Mouse (Mus musculus) forebrain, embryonic 15.5 days (tissue): ENCODE data around the gene Ppm1j. TPM values are rescaled to one million over a fixed set of nuclear protein-coding genes. Genes with fewer than 3 reads are reported as not detected.
"Not testable (repeated sequence)": the region's sequence is repeated elsewhere in the genome, so short reads cannot be mapped to it uniquely, and the experiment has no call there.

Experiments used
- ATAC-seq: fragments of 200-750 bp; cut with Nextera tagmentation; replicated peaks from 2 replicates; pipeline ENCODE4 v1.8.0; 2017; ENCODE audit warnings: mild to moderate bottlenecking, moderate TSS enrichment, moderate library complexity
- H3K27ac ChIP-seq: fragments of 300-500 bp; sonication (generic); replicated peaks from 2 replicates; pipeline ENCODE4 v1.5.1; 2015; ENCODE audit warnings: mild to moderate bottlenecking, inconsistent platforms
- H3K27me3 ChIP-seq: fragments of 300-500 bp; sonication (generic); 2 replicates; pipeline ENCODE4 v1.6.1; 2015; ENCODE audit warnings: inconsistent platforms
- H3K36me3 ChIP-seq: fragments of 300-500 bp; sonication (generic); 2 replicates; pipeline ENCODE4 v1.6.1; 2015; ENCODE audit warnings: mild to moderate bottlenecking, inconsistent platforms
- H3K4me1 ChIP-seq: fragments of 300-500 bp; sonication (generic); 2 replicates; pipeline ENCODE4 v1.6.1; 2015; ENCODE audit warnings: inconsistent platforms
- H3K4me2 ChIP-seq: fragments of 300-500 bp; sonication (generic); replicated peaks from 2 replicates; pipeline ENCODE4 v1.6.1; 2015; ENCODE audit warnings: mild to moderate bottlenecking, inconsistent platforms
- H3K4me3 ChIP-seq: fragments of 300-500 bp; sonication (generic); 2 replicates; pipeline ENCODE4 v1.5.1; 2015; ENCODE audit warnings: mild to moderate bottlenecking, inconsistent platforms
- H3K9ac ChIP-seq: fragments of 300-500 bp; sonication (generic); replicated peaks from 2 replicates; pipeline ENCODE4 v1.6.1; 2015; ENCODE audit warnings: mild to moderate bottlenecking, inconsistent platforms
- H3K9me3 ChIP-seq: fragments of 300-500 bp; sonication (generic); 2 replicates; pipeline ENCODE4 v1.6.1; 2016; ENCODE audit warnings: inconsistent platforms
- WGBS: fragments of 180-500 bp; shearing (Covaris S2); methylation state at CpG from one replicate; pipeline ENCODE4 v1.1.7; 2015; ENCODE audit warnings: mixed read lengths; 5-methylcytosine and 5-hydroxymethylcytosine counted together
- polyA plus RNA-seq: library from polyadenylated mRNA; unstranded; fragments of >200 nt; fragmentation: Nextera tagmentation; extraction: Ambion mirVana; gene quantifications from 2 replicates; pipeline ENCODE4 v1.2.1, GENCODE M21; 2015

The Ppm1j gene
- polyA plus RNA-seq, 1 experiment from 2014 or later = 2.7 TPM

DNA sequence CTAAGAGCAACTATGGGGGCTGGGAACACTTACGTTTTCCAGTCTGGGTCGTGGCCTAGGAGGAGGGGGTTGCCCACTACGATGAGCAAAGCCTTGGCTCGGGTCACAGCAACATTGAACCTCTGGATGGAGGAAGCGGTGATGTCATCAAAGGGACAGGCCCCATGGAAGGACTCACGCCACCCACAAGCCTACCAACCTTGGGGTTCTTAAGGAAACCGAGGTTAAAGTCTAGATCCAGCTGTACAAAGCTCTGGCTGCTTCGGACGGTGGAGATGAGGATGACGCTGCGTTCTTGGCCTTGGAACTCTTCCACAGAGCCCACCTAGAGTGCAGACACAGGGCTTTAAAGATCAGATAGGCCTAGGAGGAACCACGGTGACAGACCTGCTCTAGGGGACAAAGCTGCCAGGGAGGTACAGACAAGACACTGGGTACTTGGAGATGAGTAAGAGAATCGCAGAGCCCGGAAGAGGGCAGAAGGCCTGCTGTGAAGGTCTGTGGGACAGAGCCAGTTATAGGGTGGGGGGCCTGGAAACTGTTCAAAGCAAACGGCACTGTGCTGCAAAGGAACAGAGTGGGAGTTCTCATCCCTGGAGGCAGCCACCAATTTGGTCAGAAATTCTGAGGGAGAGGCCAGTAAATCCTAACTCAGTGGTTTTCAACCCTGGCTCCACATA is 14.9 kb downstream of the Ppm1j start:
- Histone ChIP-seq H3K4me3 (no peak overlapping the region), H3K4me2 (no peak overlapping the region), H3K9ac (no peak overlapping the region), H3K9me3 (no peaks in the 10 kb centered on the region), H3K27ac (no peak overlapping the region), H3K27me3 (no peaks in the 10 kb centered on the region), H3K36me3 (peaks cover 8% of the 10 kb centered on the region), H3K4me1 (peaks cover 19% of the 10 kb centered on the region; the same call in 1 of the 2 replicates)
- 68% methylated on average over 15 of the region's 15 CpGs for WGBS
- no peak for ATAC-seq

DNA sequence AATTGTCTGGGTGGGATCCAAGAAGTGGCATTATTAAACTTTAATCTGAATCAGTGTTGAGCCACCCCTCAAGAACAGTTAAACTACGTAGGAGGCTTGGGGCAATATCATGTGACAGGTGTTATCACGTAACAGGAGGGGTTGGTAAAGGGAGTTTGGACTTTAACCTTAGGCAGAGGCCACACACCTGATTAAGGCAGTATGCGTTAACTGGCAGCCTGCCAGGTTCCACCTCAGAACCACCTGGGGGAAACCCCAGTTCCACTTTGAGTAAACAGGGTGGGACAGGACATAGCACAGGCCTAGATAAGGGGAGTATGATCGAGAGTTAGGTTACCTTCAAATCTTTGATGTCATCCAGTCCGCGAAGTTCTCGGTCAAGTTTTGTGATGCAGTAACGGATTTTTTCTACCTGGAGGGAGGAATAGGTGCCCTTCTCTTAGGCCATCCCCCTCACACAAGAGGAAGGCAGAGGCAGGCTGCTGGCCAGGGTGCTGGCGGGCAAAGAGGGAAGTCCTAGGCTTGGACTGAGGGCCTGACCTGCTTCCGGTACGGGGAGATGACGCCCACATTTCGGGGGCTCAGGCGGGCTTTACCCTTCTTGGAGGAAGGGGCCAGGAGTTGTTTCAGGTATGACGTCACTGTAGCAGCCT is 15.7 kb downstream of the Ppm1j start:
- 85% methylated on average over 15 of the region's 15 CpGs for whole genome bisulfite sequencing
- Histone ChIP-seq H3K27ac (no peak overlapping the region), H3K4me3 (no peak overlapping the region), H3K4me2 (no peak overlapping the region), H3K4me1 (peaks cover 15% of the 10 kb centered on the region; the same call in 1 of the 2 replicates), H3K36me3 (peaks cover 8% of the 10 kb centered on the region), H3K9me3 (no peaks in the 10 kb centered on the region), H3K27me3 (no peaks in the 10 kb centered on the region), H3K9ac (no peak overlapping the region)
- no peak for ATAC-seq

DNA sequence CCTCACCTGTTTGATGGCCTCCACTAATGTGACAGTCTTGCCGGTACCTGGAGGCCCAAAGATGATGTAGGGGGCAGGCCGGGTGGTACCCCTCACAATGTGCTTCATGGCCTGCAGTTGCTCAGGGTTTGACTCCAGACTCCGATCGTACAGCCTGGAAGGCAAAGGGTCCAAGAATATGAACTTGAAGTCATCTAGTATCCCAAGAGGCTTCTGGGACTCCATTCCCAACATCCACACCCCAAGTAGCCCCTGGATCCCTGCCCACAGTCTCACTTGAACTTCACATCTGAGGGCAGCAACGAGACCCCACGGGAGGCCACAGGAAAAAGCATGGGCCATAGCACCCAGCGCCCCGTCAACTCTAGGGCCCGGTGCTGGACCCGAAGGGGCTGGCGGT is 19.8 kb downstream of the Ppm1j start:
- H3K27ac ChIP-seq = no peak overlapping the region
- peaks cover 8% of the 10 kb centered on the region for H3K36me3 ChIP-seq
- H3K4me2 ChIP-seq = no peak overlapping the region
- 94% methylated on average over 11 of the region's 11 CpGs for WGBS
- H3K9me3 ChIP-seq = no peaks in the 10 kb centered on the region
- peaks cover 4% of the 10 kb centered on the region; the same call in 1 of the 2 replicates for H3K4me1 ChIP-seq
- no peak for ATAC-seq
- no peaks in the 10 kb centered on the region for H3K27me3 ChIP-seq
- H3K4me3 ChIP-seq = no peak overlapping the region
- H3K9ac ChIP-seq = no peak overlapping the region

DNA sequence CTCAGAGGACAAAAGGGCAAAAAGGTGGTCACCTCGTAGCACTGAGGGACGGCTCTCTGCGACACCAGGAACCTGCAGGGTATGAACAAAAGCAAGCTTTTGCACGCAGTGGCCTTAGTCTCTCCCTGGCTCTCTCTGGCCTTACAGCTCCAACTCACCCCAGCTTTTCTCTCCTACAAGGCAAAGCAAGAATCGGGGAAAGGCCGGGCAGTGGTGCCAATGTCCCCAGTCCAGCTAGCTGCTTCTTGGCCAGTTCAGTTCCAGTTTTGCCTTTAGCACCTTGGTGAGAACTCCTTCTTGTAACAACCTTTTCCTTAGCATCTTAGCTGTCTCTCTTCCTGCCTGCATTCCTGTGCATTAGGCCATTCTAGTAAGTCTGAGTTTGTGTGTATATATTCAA is 20.6 kb downstream of the Ppm1j start:
- H3K4me1 ChIP-seq = no peaks in the 10 kb centered on the region
- H3K36me3 ChIP-seq = peaks cover 8% of the 10 kb centered on the region
- H3K9me3 ChIP-seq = no peaks in the 10 kb centered on the region
- ATAC-seq = no peak
- H3K4me2 ChIP-seq = no peak overlapping the region
- H3K27ac ChIP-seq = no peak overlapping the region
- no peaks in the 10 kb centered on the region for H3K27me3 ChIP-seq
- no peak overlapping the region for H3K4me3 ChIP-seq
- 92% methylated on average over 6 of the region's 6 CpGs for WGBS
- no peak overlapping the region for H3K9ac ChIP-seq

DNA sequence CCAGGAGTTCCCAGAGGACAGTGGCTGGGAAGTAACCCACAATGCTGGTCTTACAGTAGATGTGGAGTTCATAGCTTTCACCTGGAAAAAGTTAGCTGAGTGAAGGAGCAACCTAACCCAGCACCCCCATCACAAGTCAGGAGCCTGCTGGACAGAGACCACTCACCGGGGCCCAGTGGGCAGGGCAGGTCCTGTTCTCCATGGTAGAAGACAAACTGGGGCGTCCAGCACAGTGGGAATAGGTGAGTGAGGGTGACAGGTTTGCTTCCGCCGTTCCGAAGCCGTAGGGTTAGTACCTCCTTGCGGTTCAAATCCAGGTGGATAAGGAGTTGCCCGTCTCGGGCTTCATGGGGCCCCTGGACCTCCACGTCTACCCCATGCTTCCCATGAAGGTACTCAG is 23.5 kb downstream of the Ppm1j start:
- no peak for ATAC-seq
- no peaks in the 10 kb centered on the region for H3K27me3 ChIP-seq

DNA sequence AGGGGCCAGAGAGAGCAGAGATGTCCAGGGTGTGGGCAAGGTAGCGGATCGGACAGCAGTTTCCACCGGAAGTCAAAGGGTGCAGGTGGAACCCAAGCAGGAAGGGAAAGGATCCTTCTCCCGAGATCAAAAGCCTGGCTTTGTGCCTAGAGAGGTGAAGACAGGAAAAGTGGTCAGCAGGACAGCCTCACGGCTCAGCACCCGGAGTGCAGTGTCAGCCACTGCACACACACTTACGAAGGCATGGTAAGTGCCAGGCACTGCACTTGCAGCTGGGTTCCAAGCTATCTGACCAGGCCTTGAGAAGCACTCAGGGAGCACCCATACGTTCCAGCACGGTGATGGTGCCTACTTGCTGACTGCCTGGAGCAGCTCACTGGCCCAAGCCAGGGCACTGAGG is 24.7 kb downstream of the Ppm1j start:
- Histone ChIP-seq H3K4me2 (no peak overlapping the region), H3K4me3 (no peak overlapping the region), H3K9me3 (no peaks in the 10 kb centered on the region), H3K36me3 (peaks cover 1% of the 10 kb centered on the region; the same call in 1 of the 2 replicates), H3K4me1 (no peaks in the 10 kb centered on the region), H3K9ac (no peak overlapping the region), H3K27ac (no peak overlapping the region), H3K27me3 (no peaks in the 10 kb centered on the region)
- WGBS = 86% methylated on average over 9 of the region's 9 CpGs
- ATAC-seq = no peak

More for the DNA sequence above, 23.5 kb downstream of the Ppm1j start:
- Histone ChIP-seq H3K4me2 (no peak overlapping the region), H3K9me3 (no peaks in the 10 kb centered on the region), H3K9ac (no peak overlapping the region), H3K36me3 (peaks cover 3% of the 10 kb centered on the region; the same call in 1 of the 2 replicates), H3K27ac (no peak overlapping the region), H3K4me1 (no peaks in the 10 kb centered on the region), H3K4me3 (no peak overlapping the region)
- WGBS = 93% methylated on average over 10 of the region's 10 CpGs

DNA sequence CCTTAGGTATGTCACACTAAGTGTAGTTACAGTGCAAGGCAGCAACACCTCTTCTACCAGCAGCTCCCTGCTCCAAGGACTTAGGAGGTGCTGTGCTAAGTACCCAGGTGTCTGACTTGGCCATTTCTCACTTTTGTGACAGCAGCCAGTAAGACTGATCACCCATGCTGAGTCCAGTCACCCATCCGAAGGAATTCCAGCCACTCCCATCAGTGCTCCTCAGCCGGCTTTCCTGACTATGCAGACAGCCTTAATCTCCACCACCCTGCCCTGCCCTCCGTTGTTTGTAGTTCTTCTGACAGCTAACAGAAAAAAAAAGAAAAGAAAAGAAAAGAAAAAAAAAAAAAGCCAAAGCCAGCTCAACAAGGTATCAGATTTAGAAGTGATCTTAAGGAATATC is 30.9 kb downstream of the Ppm1j start:
- H3K4me2 ChIP-seq = no peak overlapping the region
- no peak overlapping the region for H3K9ac ChIP-seq
- no peaks in the 10 kb centered on the region for H3K9me3 ChIP-seq
- H3K4me3 ChIP-seq = no peak overlapping the region
- no peak for ATAC-seq
- peaks cover 1% of the 10 kb centered on the region for H3K4me1 ChIP-seq
- H3K27ac ChIP-seq = no peak overlapping the region
- WGBS = 24% methylated on average over 3 of the region's 3 CpGs
- no peaks in the 10 kb centered on the region for H3K36me3 ChIP-seq
- no peaks in the 10 kb centered on the region for H3K27me3 ChIP-seq

DNA sequence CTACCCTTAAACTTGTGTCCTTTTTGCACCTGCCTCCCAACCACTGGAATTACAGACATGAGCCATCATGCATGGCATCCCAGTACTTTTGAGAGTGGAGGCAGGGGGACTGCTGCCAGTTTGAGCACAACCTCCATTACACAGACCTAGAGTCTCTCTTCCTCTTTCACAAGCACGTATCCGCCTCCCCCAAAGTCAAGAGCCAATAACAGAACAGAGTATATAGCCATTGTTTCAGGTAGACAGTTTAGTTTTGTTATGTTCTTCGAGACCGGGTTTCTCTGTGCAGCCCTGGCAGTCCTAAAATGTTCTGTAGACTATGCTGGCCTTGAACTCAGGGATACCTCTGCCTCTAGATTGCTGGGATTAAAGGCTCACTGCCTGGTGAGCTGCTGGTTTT is 31.4 kb downstream of the Ppm1j start:
- Histone ChIP-seq H3K4me3 (no peak overlapping the region), H3K27me3 (no peaks in the 10 kb centered on the region), H3K36me3 (no peaks in the 10 kb centered on the region), H3K27ac (no peak overlapping the region), H3K9ac (no peak overlapping the region), H3K4me2 (no peak overlapping the region), H3K4me1 (peaks cover 6% of the 10 kb centered on the region), H3K9me3 (no peaks in the 10 kb centered on the region)
- WGBS = 83% methylated on average over 4 of the region's 4 CpGs
- ATAC-seq = no peak

DNA sequence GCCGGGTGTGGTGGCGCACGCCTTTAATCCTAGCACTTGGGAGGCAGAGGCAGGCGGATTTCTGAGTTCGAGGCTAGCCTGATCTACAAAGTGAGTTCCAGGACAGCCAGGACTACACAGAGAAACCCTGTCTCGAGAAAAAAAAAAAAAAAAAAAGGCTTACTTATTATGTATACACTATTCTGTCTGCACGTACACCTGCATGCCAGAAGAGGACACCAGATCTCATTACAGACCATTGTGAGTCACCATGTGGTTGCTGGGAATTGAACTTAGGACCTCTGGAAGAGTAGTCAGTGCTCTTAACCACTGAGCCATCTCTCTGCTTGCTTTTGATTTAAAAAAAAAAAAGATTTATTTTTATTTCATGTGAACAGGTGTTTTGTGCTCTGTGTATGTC is 32.4 kb downstream of the Ppm1j start:
- not testable (repeated sequence) for H3K9ac ChIP-seq, ATAC-seq, H3K4me1 ChIP-seq, H3K36me3 ChIP-seq, H3K4me2 ChIP-seq, H3K27me3 ChIP-seq, H3K27ac ChIP-seq, H3K4me3 ChIP-seq, H3K9me3 ChIP-seq
- 94% methylated on average over 7 of the region's 7 CpGs for WGBS

DNA sequence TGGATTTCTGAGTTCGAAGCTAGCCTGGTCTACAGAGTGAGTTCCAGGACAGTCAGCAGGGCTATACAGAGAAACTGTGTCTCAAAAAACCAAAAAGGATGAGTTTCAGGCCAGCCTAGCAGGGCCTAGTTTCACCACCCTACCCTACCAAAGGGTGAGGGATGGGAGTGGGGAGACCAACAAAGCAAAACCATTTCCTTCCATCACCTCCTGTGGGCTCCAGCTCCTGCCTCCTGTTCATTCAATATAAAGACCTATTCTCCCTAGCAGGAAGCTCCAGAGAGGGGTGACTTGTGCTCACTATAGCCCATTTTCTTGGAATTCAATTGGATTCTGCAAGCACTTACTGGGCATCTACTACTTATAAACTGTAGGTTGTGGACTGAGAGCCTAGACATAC is 33.9 kb downstream of the Ppm1j start:
- Histone ChIP-seq H3K27ac (no peak overlapping the region), H3K27me3 (no peaks in the 10 kb centered on the region), H3K4me2 (no peak overlapping the region), H3K9me3 (no peaks in the 10 kb centered on the region), H3K36me3 (no peaks in the 10 kb centered on the region), H3K9ac (no peak overlapping the region), H3K4me3 (no peak overlapping the region), H3K4me1 (peaks cover 16% of the 10 kb centered on the region)
- WGBS = 100% methylated on average over 1 of the region's 1 CpGs
- no peak for ATAC-seq

DNA sequence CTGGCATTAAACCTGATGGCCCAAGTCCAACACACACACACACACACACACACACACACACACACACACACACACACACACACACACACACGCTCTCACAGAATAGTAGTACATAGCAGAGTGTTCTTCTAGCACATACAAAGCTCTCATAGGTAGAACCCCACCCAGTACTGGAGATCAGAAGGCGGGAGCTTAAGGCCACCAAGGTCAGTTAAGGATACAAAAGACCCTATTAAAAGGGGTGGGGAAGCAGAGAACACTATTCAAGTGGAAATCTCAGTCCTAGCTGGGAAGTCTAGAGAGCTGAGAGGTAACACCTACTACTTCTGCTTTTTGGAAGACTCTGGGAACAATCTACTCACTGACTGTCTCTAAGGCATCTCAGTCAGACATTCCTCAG is 34.5 kb downstream of the Ppm1j start:
- Histone ChIP-seq H3K27ac (no peak overlapping the region), H3K4me3 (no peak overlapping the region), H3K9me3 (no peaks in the 10 kb centered on the region), H3K27me3 (no peaks in the 10 kb centered on the region), H3K4me1 (peaks cover 16% of the 10 kb centered on the region), H3K9ac (no peak overlapping the region), H3K36me3 (no peaks in the 10 kb centered on the region), H3K4me2 (no peak overlapping the region)
- 87% methylated on average over 2 of the region's 2 CpGs for WGBS
- no peak for ATAC-seq

DNA sequence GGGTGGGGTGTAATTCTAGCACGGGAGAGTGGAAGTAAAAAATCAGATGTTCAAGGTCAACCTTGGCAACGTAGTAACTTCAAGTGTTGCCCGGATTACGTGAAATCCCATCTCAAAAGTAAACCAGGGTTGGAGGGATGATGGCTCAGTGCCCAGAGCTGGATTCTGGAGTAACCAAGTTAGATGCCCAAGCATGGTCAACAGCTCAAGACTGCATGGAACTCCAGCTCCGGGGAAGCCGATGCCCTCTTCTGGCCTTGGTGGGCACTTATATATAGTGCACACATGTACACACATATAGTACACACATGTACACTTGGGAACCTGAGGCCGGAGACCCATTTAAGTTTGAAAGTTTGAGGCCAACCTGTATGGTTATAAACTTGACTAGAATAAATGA is 35.3 kb downstream of the Ppm1j start:
- no peak overlapping the region for H3K4me2 ChIP-seq
- no peaks in the 10 kb centered on the region for H3K9me3 ChIP-seq
- H3K27ac ChIP-seq = no peak overlapping the region
- H3K9ac ChIP-seq = no peak overlapping the region
- no peak for ATAC-seq
- H3K4me3 ChIP-seq = no peak overlapping the region
- WGBS = 97% methylated on average over 7 of the region's 7 CpGs
- H3K4me1 ChIP-seq = peaks cover 16% of the 10 kb centered on the region
- peaks cover 2% of the 10 kb centered on the region; the same call in 1 of the 2 replicates for H3K36me3 ChIP-seq
- no peaks in the 10 kb centered on the region for H3K27me3 ChIP-seq
